12 mouse cellular contexts compared by ENCODE assay signal in genomic region chr1:164135360-164135759, GRCm38 (mm10). TPM values are rescaled to one million over a fixed set of nuclear protein-coding genes. Genes with fewer than 3 reads are reported as not detected.
DNase-seq lines count a peak whose midpoint lies in the region; ATAC-seq and TF ChIP-seq lines count a peak whose summit lies in the region.
"Had no signal": no experiment of that assay in that cellular context is flagged by ENCODE, and none has a peak within 500 bp of the region (broad histone marks: within the 10 kb centered on the region; RNA-seq: fewer than 3 reads in every experiment).

No protein-coding gene starts in this region.

- peak; percentile 94 for DNase-seq in heart, adult 11 months
- no peak for DNase-seq in heart, postnatal 14 days
- peak; percentile 11 for DNase-seq in NIH3T3 (ENCODE audit: low read depth)
- DNase-seq in lung, embryonic 14.5 days, result peak; percentile 38
- DNase-seq in left cerebral cortex, postnatal 25 days (ENCODE audit: low spot score in 2 of 2), result no peak
- DNase-seq in urinary bladder, postnatal 25 days (ENCODE audit: low spot score), result no peak
- no peak for DNase-seq in gastrocnemius, adult 18-20 months (ENCODE audit: low spot score)
- DNase-seq: gastrocnemius, adult 2 months; kidney, adult 11 months; retina, postnatal 1 day had no signal

- no peak for TF ChIP-seq CTCF in lung, embryonic 14.5 days (IDR thresholded peaks at IDR 0.05; ENCODE audit: low read depth)

- H3K9ac ChIP-seq in lung, embryonic 14.5 days, result no peak overlapping the region

- H3K9me3 ChIP-seq in lung, embryonic 14.5 days (ENCODE audit: low read depth, low read length), result no peaks in the 10 kb centered on the region
- H3K9me3 ChIP-seq: embryonic facial prominence, embryonic 10.5 days had no signal

- WGBS in lung, embryonic 14.5 days, result 30% methylated on average over 5 of the region's 5 CpGs

- intact Hi-C loops in heart, postnatal 14 days (cut with DNase I), result no loop called here
- intact Hi-C loops in left cerebral cortex, postnatal 25 days (cut with DNase I), result no loop called here

- no peaks in the 10 kb centered on the region for H3K27me3 ChIP-seq in lung, embryonic 14.5 days (ENCODE audit: insufficient read depth, low read length)

- peak; percentile 53; the same call in 1 of the 2 replicates for ATAC-seq in lung, embryonic 14.5 days (ENCODE audit: insufficient read depth)
- peak; percentile 66 for ATAC-seq in neutrophil, adult 5-6 weeks (ENCODE audit: extremely low read depth, insufficient number of reproducible peaks, low FRiP score, poor library complexity, severe bottlenecking)

- H3K27ac ChIP-seq in lung, embryonic 14.5 days (ENCODE audit: low read depth), result no peak overlapping the region
- H3K27ac ChIP-seq: embryonic facial prominence, embryonic 10.5 days; gastrocnemius, adult 2 months had no signal

- H3K4me1 ChIP-seq in lung, embryonic 14.5 days (ENCODE audit: insufficient read depth), result no peaks in the 10 kb centered on the region
- H3K4me1 ChIP-seq: embryonic facial prominence, embryonic 10.5 days had no signal

- H3K4me2 ChIP-seq in lung, embryonic 14.5 days, result no peak overlapping the region

- no peak overlapping the region for H3K4me3 ChIP-seq in lung, embryonic 14.5 days (ENCODE audit: low read depth, low read length)
- H3K4me3 ChIP-seq: embryonic facial prominence, embryonic 10.5 days; gastrocnemius, adult 2 months had no signal

- H3K36me3 ChIP-seq in lung, embryonic 14.5 days (ENCODE audit: insufficient read depth), result no peaks in the 10 kb centered on the region
- H3K36me3 ChIP-seq: embryonic facial prominence, embryonic 10.5 days had no signal

RNA-seq across cellular contexts. Expression of gene F5, which starts 16.3 kb away (rescaled TPM):
- total RNA-seq in heart, postnatal 14 days (2021), result 1 to 10 TPM; 1.7 to 2.4 TPM
- polyA plus RNA-seq in lung, embryonic 14.5 days (2014; fragmentation: Nextera tagmentation; extraction: Ambion mirVana), result 0.42 and 0.53 TPM in 2 replicates
- total RNA-seq in neutrophil, adult 5-6 weeks (2017), result 23.7 and 25.5 TPM in 2 replicates
- total RNA-seq in left cerebral cortex, postnatal 25 days (2021), result 1 to 10 TPM in 1 of 2 experiments, under 1 TPM in 1; 0.94 to 1.1 TPM
- under 1 TPM; 0.05 to 0.09 TPM for total RNA-seq in gastrocnemius, adult 18-20 months (2021)

RNA-seq across cellular contexts. Expression of gene Selp, which starts 20.3 kb away (rescaled TPM):
- total RNA-seq in heart, postnatal 14 days (2021), result 1 to 10 TPM; 1.5 to 1.9 TPM
- not detected in 2 replicates for polyA plus RNA-seq in lung, embryonic 14.5 days (2014; fragmentation: Nextera tagmentation; extraction: Ambion mirVana)
- total RNA-seq in neutrophil, adult 5-6 weeks (2017), result 9.2 and 10.0 TPM in 2 replicates
- total RNA-seq in left cerebral cortex, postnatal 25 days (2021), result not detected
- total RNA-seq in gastrocnemius, adult 18-20 months (2021), result under 1 TPM; 0.27 to 0.62 TPM
- polyA plus RNA-seq: embryonic facial prominence, embryonic 10.5 days had no signal

Comparison
In these comparisons a context has a peak if more than half of its experiments do, and no peak if none do; other contexts are left out.
1. DNase-seq: peak in heart, adult 11 months (single experiment), NIH3T3 (single experiment) and lung, embryonic 14.5 days (single experiment); none in heart, postnatal 14 days (0 of 2), left cerebral cortex, postnatal 25 days (0 of 2), urinary bladder, postnatal 25 days (single experiment) and gastrocnemius, adult 18-20 months (single experiment).